Mouse (Mus musculus) right cerebral cortex, adult 18-20 months (tissue): ENCODE results near the gene Btbd16.

Experiments
- DNase-seq: peaks from one replicate; pipeline ENCODE4 v3.0.0; 2022; ENCODE audit warnings: mixed read lengths

The Btbd16 gene

GRCm38 (mm10) chr7:130773171-130773830, 568 bp upstream of the Btbd16 start:
- DNase-seq = no peak

- DNase-seq = no peak
These were observed 7.1 kb downstream of the Btbd16 start for GRCm38 (mm10) chr7:130780866-130781419.

GRCm38 (mm10) chr7:130782501-130783050, 8.7 kb downstream of the Btbd16 start:
- no peak for DNase-seq

GRCm38 (mm10) chr7:130785923-130786575, 12.2 kb downstream of the Btbd16 start:
- DNase-seq = no peak

GRCm38 (mm10) chr7:130786708-130787107, 12.8 kb downstream of the Btbd16 start:
- DNase-seq = no peak

GRCm38 (mm10) chr7:130787537-130787936, 13.7 kb downstream of the Btbd16 start:
- DNase-seq = no peak

GRCm38 (mm10) chr7:130788950-130789349, 15.1 kb downstream of the Btbd16 start:
- DNase-seq = no peak

GRCm38 (mm10) chr7:130789456-130789855, 15.6 kb downstream of the Btbd16 start:
- no peak for DNase-seq

- DNase-seq = no peak
These were observed 19.8 kb downstream of the Btbd16 start for GRCm38 (mm10) chr7:130793671-130794070.

- DNase-seq = no peak
These were observed 22.9 kb downstream of the Btbd16 start for GRCm38 (mm10) chr7:130796786-130797185.

GRCm38 (mm10) chr7:130797524-130797923, 23.7 kb downstream of the Btbd16 start:
- no peak for DNase-seq

GRCm38 (mm10) chr7:130799418-130799817, 25.5 kb downstream of the Btbd16 start:
- DNase-seq = no peak

GRCm38 (mm10) chr7:130800681-130801080, 26.8 kb downstream of the Btbd16 start:
- no peak for DNase-seq

GRCm38 (mm10) chr7:130801811-130802210, 27.9 kb downstream of the Btbd16 start:
- no peak for DNase-seq

GRCm38 (mm10) chr7:130803251-130803825, 29.5 kb downstream of the Btbd16 start:
- DNase-seq = peak; percentile 16

GRCm38 (mm10) chr7:130804991-130805390, 31.1 kb downstream of the Btbd16 start:
- no peak for DNase-seq

- peak; percentile 86 for DNase-seq
These were observed 33.9 kb downstream of the Btbd16 start for GRCm38 (mm10) chr7:130807749-130808148.

GRCm38 (mm10) chr7:130808694-130809093, 34.8 kb downstream of the Btbd16 start:
- DNase-seq = no peak

GRCm38 (mm10) chr7:130810238-130810637, 36.4 kb downstream of the Btbd16 start:
- DNase-seq = peak; percentile 18

GRCm38 (mm10) chr7:130812407-130812806, 38.5 kb downstream of the Btbd16 start:
- no peak for DNase-seq

- DNase-seq = peak; percentile 76
These were observed 41.7 kb downstream of the Btbd16 start for GRCm38 (mm10) chr7:130815601-130816000.

- DNase-seq = no peak
These were observed 42.4 kb downstream of the Btbd16 start for GRCm38 (mm10) chr7:130816243-130816642.

GRCm38 (mm10) chr7:130818813-130819212, 44.9 kb downstream of the Btbd16 start:
- DNase-seq = no peak

GRCm38 (mm10) chr7:130819624-130820023, 45.8 kb downstream of the Btbd16 start:
- peak; percentile 52 for DNase-seq
